8 mouse cellular contexts compared by ENCODE assay signal in the genomic region with DNA sequence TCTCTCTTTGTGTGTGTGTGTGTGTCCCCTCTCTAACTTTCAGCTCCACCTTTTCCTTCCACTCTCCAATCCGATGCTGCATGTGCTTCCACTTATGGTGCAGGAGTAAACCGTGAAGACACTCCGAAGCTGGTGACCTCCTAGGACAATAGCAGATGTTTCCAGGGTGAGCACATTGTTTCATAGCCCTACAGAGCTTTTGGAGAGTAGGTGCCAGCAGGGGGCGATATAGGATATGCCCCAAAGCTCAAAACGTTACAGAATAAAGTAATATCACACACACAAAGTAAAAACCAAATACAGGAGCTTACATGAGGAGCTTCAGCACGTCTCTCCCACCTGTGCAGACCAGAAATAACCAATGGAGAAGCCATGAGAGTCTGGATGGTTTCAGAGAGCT.
DNase-seq lines count a peak whose midpoint lies in the region.

No protein-coding gene starts in this region.

- DNase-seq in cerebellum, postnatal 36 days = peak; percentile 6 to 15
- no peak for DNase-seq in cerebellum, adult 11-12 months
- peak; percentile 19 for DNase-seq in right cerebral cortex, postnatal 14 days
- no peak for DNase-seq in right cerebral cortex, postnatal 10 days (ENCODE audit: low spot score in 2 of 2)
- peak; percentile 38 for DNase-seq in embryo, embryonic 9.5 days (ENCODE audit: extremely low spot score)
- peak; percentile 80 for DNase-seq in kidney, postnatal 10 days
- DNase-seq in lung, postnatal 36 days = peak; percentile 90
- DNase-seq in thymus, postnatal 14 days = peak; percentile 84

Comparison
In these comparisons a context has a peak if more than half of its experiments do, and no peak if none do; other contexts are left out.
1. DNase-seq: peak in cerebellum, postnatal 36 days (2 of 2), right cerebral cortex, postnatal 14 days (single experiment), embryo, embryonic 9.5 days (single experiment), kidney, postnatal 10 days (single experiment), lung, postnatal 36 days (single experiment) and thymus, postnatal 14 days (single experiment); none in cerebellum, adult 11-12 months (single experiment) and right cerebral cortex, postnatal 10 days (0 of 2).